16 mouse cellular contexts compared by ENCODE assay signal in the genomic region with DNA sequence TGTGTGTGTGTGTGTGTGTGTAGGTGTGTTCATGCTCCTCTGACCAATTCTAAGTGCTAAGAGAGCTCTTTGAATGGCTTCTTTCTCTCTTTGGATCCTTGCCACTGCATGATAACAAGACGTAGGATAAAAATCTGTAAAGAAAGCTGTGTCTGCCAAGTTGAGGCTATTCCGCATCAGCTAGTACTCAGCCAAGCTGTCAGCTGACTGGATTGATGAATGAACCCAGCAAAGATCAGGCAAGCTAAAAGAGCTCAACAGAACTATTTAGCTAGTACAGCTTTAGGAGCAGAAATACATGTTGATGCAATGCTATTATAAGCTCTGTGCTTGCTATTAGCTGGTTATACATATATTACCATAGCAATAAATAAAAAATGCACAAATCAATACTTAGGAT. TPM values are rescaled to one million over a fixed set of nuclear protein-coding genes. Genes with fewer than 3 reads are reported as not detected.
A peak's percentile ranks its signal among the peaks of the same experiment; 100 is the strongest.
DNase-seq lines count a peak whose midpoint lies in the region; ATAC-seq and TF ChIP-seq lines count a peak whose summit lies in the region.
"Had no signal": no experiment of that assay in that cellular context is flagged by ENCODE, and none has a peak within 500 bp of the region (broad histone marks: within the 10 kb centered on the region; RNA-seq: fewer than 3 reads in every experiment).

No protein-coding gene starts in this region.

- DNase-seq in hindbrain, embryonic 10.5 days (ENCODE audit: low spot score), result no peak
- DNase-seq in midbrain, embryonic 11.5 days (ENCODE audit: low spot score, missing footprints), result peak; percentile 60
- no peak for DNase-seq in midbrain, embryonic 10.5 days (ENCODE audit: low spot score)
- peak; percentile 12 for DNase-seq in retina, embryonic 14.5 days (ENCODE audit: low spot score)
- DNase-seq in ovary, adult 18-20 months (ENCODE audit: low spot score), result no peak
- no peak for DNase-seq in stomach, postnatal 0 days (ENCODE audit: low spot score)
- DNase-seq: adrenal gland, postnatal 36 days; cerebellum, adult 8-10 months; gastrocnemius, postnatal 10 days had no signal

- no peaks in the 10 kb centered on the region for H3K9me3 ChIP-seq in hindbrain, embryonic 13.5 days
- no peaks in the 10 kb centered on the region for H3K9me3 ChIP-seq in hindbrain, embryonic 10.5 days
- H3K9me3 ChIP-seq in midbrain, embryonic 11.5 days (ENCODE audit: control insufficient read depth, low read length), result no peaks in the 10 kb centered on the region
- H3K9me3 ChIP-seq in midbrain, embryonic 10.5 days (replicated peaks), result no peaks in the 10 kb centered on the region
- no peaks in the 10 kb centered on the region for H3K9me3 ChIP-seq in forebrain, embryonic 15.5 days
- no peaks in the 10 kb centered on the region for H3K9me3 ChIP-seq in stomach, postnatal 0 days (ENCODE audit: control insufficient read depth, low read length)
- H3K9me3 ChIP-seq: embryonic facial prominence, embryonic 13.5 days; heart, embryonic 13.5 days; intestine, embryonic 15.5 days; megakaryocyte, embryonic 14.5 days had no signal

- no peak for TF ChIP-seq CTCF in stomach, postnatal 0 days (IDR thresholded peaks at IDR 0.05; ENCODE audit: low read depth)

- no peak overlapping the region for H3K27ac ChIP-seq in hindbrain, embryonic 13.5 days
- H3K27ac ChIP-seq in hindbrain, embryonic 10.5 days, result no peak overlapping the region
- H3K27ac ChIP-seq in midbrain, embryonic 11.5 days (ENCODE audit: low read depth, low read length), result no peak overlapping the region
- no peak overlapping the region for H3K27ac ChIP-seq in midbrain, embryonic 10.5 days (replicated peaks)
- 0 out of 2 replicates have a peak overlapping the region, but pooled peaks have one; percentile 40 for H3K27ac ChIP-seq in forebrain, embryonic 15.5 days (replicated peaks)
- no peak overlapping the region for H3K27ac ChIP-seq in stomach, postnatal 0 days (replicated peaks)
- H3K27ac ChIP-seq: embryonic facial prominence, embryonic 13.5 days; heart, embryonic 13.5 days; intestine, embryonic 15.5 days had no signal

- no peak overlapping the region for H3K4me2 ChIP-seq in hindbrain, embryonic 13.5 days
- no peak overlapping the region for H3K4me2 ChIP-seq in midbrain, embryonic 11.5 days
- no peak overlapping the region for H3K4me2 ChIP-seq in forebrain, embryonic 15.5 days (replicated peaks)
- no peak overlapping the region for H3K4me2 ChIP-seq in stomach, postnatal 0 days (replicated peaks; ENCODE audit: low read depth)
- H3K4me2 ChIP-seq: embryonic facial prominence, embryonic 13.5 days; heart, embryonic 13.5 days; intestine, embryonic 15.5 days had no signal

- 44% methylated on average over 2 of the region's 2 CpGs for WGBS in hindbrain, embryonic 13.5 days
- 78% methylated on average over 2 of the region's 2 CpGs for WGBS in hindbrain, embryonic 10.5 days
- 81% methylated on average over 2 of the region's 2 CpGs for WGBS in midbrain, embryonic 11.5 days
- WGBS in midbrain, embryonic 10.5 days, result 88% methylated on average over 2 of the region's 2 CpGs
- WGBS in forebrain, embryonic 15.5 days, result 4% methylated on average over 2 of the region's 2 CpGs
- 26% methylated on average over 2 of the region's 2 CpGs for WGBS in stomach, postnatal 0 days

- H3K9ac ChIP-seq in hindbrain, embryonic 13.5 days, result no peak overlapping the region
- H3K9ac ChIP-seq in midbrain, embryonic 11.5 days (ENCODE audit: low read length), result no peak overlapping the region
- no peak overlapping the region for H3K9ac ChIP-seq in forebrain, embryonic 15.5 days (replicated peaks)
- H3K9ac ChIP-seq in stomach, postnatal 0 days (ENCODE audit: low read length), result no peak overlapping the region
- H3K9ac ChIP-seq: embryonic facial prominence, embryonic 13.5 days; heart, embryonic 13.5 days; intestine, embryonic 15.5 days had no signal

- H3K4me3 ChIP-seq in hindbrain, embryonic 13.5 days, result no peak overlapping the region
- no peak overlapping the region for H3K4me3 ChIP-seq in hindbrain, embryonic 10.5 days
- H3K4me3 ChIP-seq in midbrain, embryonic 11.5 days (ENCODE audit: low read depth, low read length), result no peak overlapping the region
- H3K4me3 ChIP-seq in midbrain, embryonic 10.5 days, result no peak overlapping the region
- H3K4me3 ChIP-seq in forebrain, embryonic 15.5 days, result no peak overlapping the region
- H3K4me3 ChIP-seq in stomach, postnatal 0 days (ENCODE audit: low read depth, low read length), result no peak overlapping the region
- H3K4me3 ChIP-seq: embryonic facial prominence, embryonic 13.5 days; heart, embryonic 13.5 days; intestine, embryonic 15.5 days; megakaryocyte, embryonic 14.5 days had no signal

- no peaks in the 10 kb centered on the region for H3K27me3 ChIP-seq in hindbrain, embryonic 13.5 days
- H3K27me3 ChIP-seq in hindbrain, embryonic 10.5 days (ENCODE audit: insufficient read depth, poor library complexity, severe bottlenecking), result no peaks in the 10 kb centered on the region
- H3K27me3 ChIP-seq in midbrain, embryonic 11.5 days (ENCODE audit: control insufficient read depth, insufficient read depth, low read length), result no peaks in the 10 kb centered on the region
- H3K27me3 ChIP-seq in midbrain, embryonic 10.5 days (ENCODE audit: low read depth, poor library complexity, severe bottlenecking), result no peaks in the 10 kb centered on the region
- no peaks in the 10 kb centered on the region for H3K27me3 ChIP-seq in forebrain, embryonic 15.5 days
- no peaks in the 10 kb centered on the region for H3K27me3 ChIP-seq in stomach, postnatal 0 days (ENCODE audit: control insufficient read depth, insufficient read depth, low read length)
- H3K27me3 ChIP-seq: embryonic facial prominence, embryonic 13.5 days; heart, embryonic 13.5 days; intestine, embryonic 15.5 days; megakaryocyte, embryonic 14.5 days had no signal

- H3K36me3 ChIP-seq in hindbrain, embryonic 13.5 days, result peaks cover 10% of the 10 kb centered on the region
- peaks cover 24% of the 10 kb centered on the region for H3K36me3 ChIP-seq in hindbrain, embryonic 10.5 days
- H3K36me3 ChIP-seq in midbrain, embryonic 11.5 days (ENCODE audit: control insufficient read depth, insufficient read depth, low read length), result no peaks in the 10 kb centered on the region
- peaks cover 18% of the 10 kb centered on the region for H3K36me3 ChIP-seq in midbrain, embryonic 10.5 days
- H3K36me3 ChIP-seq in forebrain, embryonic 15.5 days, result peaks cover 4% of the 10 kb centered on the region; the same call in 1 of the 2 replicates
- 0 out of 2 replicates have a peak, but pooled peaks cover 5% of the 10 kb centered on the region for H3K36me3 ChIP-seq in stomach, postnatal 0 days (ENCODE audit: control insufficient read depth, insufficient read depth, low read length)

- no peaks in the 10 kb centered on the region for H3K4me1 ChIP-seq in hindbrain, embryonic 13.5 days (replicated peaks)
- no peaks in the 10 kb centered on the region for H3K4me1 ChIP-seq in hindbrain, embryonic 10.5 days (replicated peaks)
- H3K4me1 ChIP-seq in midbrain, embryonic 11.5 days (ENCODE audit: control insufficient read depth, insufficient read depth, low read length), result no peaks in the 10 kb centered on the region
- no peaks in the 10 kb centered on the region for H3K4me1 ChIP-seq in midbrain, embryonic 10.5 days
- H3K4me1 ChIP-seq in forebrain, embryonic 15.5 days, result peaks cover 6% of the 10 kb centered on the region
- no peaks in the 10 kb centered on the region for H3K4me1 ChIP-seq in stomach, postnatal 0 days (replicated peaks; ENCODE audit: control insufficient read depth, insufficient read depth)
- H3K4me1 ChIP-seq: embryonic facial prominence, embryonic 13.5 days; intestine, embryonic 15.5 days; megakaryocyte, embryonic 14.5 days had no signal

- no peak for TF ChIP-seq EP300 in stomach, postnatal 0 days (optimal IDR thresholded peaks at IDR 0.05)

- 0 out of 2 replicates have a peak, but pooled peaks have one; percentile 61 for ATAC-seq in hindbrain, embryonic 13.5 days (ENCODE audit: low FRiP score)
- ATAC-seq in midbrain, embryonic 11.5 days (ENCODE audit: low FRiP score), result no peak
- ATAC-seq in forebrain, embryonic 15.5 days (replicated peaks), result peak; percentile 96
- no peak for ATAC-seq in stomach, postnatal 0 days (ENCODE audit: low FRiP score, low TSS enrichment)
- ATAC-seq: CD4-positive, CD25-positive, alpha-beta regulatory T cell, adult 4 months; intestine, embryonic 15.5 days had no signal

RNA-seq across cellular contexts. Expression of gene Fam135a, which starts 25.7 kb away (rescaled TPM):
- 31.3 and 31.5 TPM in 2 replicates for polyA plus RNA-seq in hindbrain, embryonic 13.5 days (2015; fragmentation: Nextera tagmentation; extraction: Ambion mirVana)
- 24.5 and 36.0 TPM in 2 replicates for polyA plus RNA-seq in hindbrain, embryonic 10.5 days (2016; fragmentation: Nextera tagmentation; extraction: Ambion mirVana)
- polyA plus RNA-seq in midbrain, embryonic 11.5 days (2014; fragmentation: Nextera tagmentation; extraction: Ambion mirVana), result 32.8 and 39.2 TPM in 2 replicates
- polyA plus RNA-seq in midbrain, embryonic 10.5 days (2016; fragmentation: Nextera tagmentation; extraction: Ambion mirVana), result 35.4 and 35.8 TPM in 2 replicates
- 31.0 and 32.2 TPM in 2 replicates for polyA plus RNA-seq in forebrain, embryonic 15.5 days (2015; fragmentation: Nextera tagmentation; extraction: Ambion mirVana)
- polyA plus RNA-seq in stomach, postnatal 0 days (2015; fragmentation: Nextera tagmentation; extraction: Ambion mirVana), result 17.6 and 20.5 TPM in 2 replicates

Comparison
In these comparisons a context has a peak if more than half of its experiments do, and no peak if none do; other contexts are left out.
1. DNase-seq: peak in midbrain, embryonic 11.5 days (single experiment) and retina, embryonic 14.5 days (single experiment); none in hindbrain, embryonic 10.5 days (single experiment), midbrain, embryonic 10.5 days (single experiment), ovary, adult 18-20 months (single experiment) and stomach, postnatal 0 days (single experiment).
2. ATAC-seq: peak in hindbrain, embryonic 13.5 days (single experiment) and forebrain, embryonic 15.5 days (single experiment); none in midbrain, embryonic 11.5 days (single experiment) and stomach, postnatal 0 days (single experiment).